Mouse (Mus musculus) liver, embryonic 11.5 days (tissue): Measurements from ENCODE around the gene Sez6. TPM values are rescaled to one million over a fixed set of nuclear protein-coding genes. Genes with fewer than 3 reads are reported as not detected.

Experiments used
- ATAC-seq: fragments of 200-750 bp; cut with Nextera tagmentation; replicated peaks from 2 replicates; pipeline ENCODE4 v1.8.0; 2017; ENCODE audit warnings: moderate number of reproducible peaks, mild to moderate bottlenecking, moderate TSS enrichment, moderate library complexity; ENCODE audit not compliant: low FRiP score
- DNase-seq: peaks from one replicate; pipeline ENCODE4 v3.0.0-alpha.2; 2017; ENCODE audit warnings: low spot score
- H3K27ac ChIP-seq: fragments of 300-500 bp; sonication (generic); 2 replicates; pipeline ENCODE4 v1.5.1; 2014; ENCODE audit warnings: mild to moderate bottlenecking, low read depth, low read length, control low read depth
- H3K27me3 ChIP-seq: fragments of 300-500 bp; sonication (generic); replicated peaks from 2 replicates; pipeline ENCODE4 v1.6.1; 2014; ENCODE audit warnings: low read length, mixed read lengths; ENCODE audit not compliant: control insufficient read depth, insufficient read depth
- H3K36me3 ChIP-seq: fragments of 300-500 bp; sonication (generic); 2 replicates; pipeline ENCODE4 v1.6.1; 2014; ENCODE audit warnings: mild to moderate bottlenecking, low read length, moderate library complexity, mixed read lengths; ENCODE audit not compliant: control insufficient read depth, insufficient read depth
- H3K4me1 ChIP-seq: fragments of 300-500 bp; sonication (generic); replicated peaks from 2 replicates; pipeline ENCODE4 v1.6.1; 2014; ENCODE audit warnings: low read length, mixed read lengths; ENCODE audit not compliant: control insufficient read depth, insufficient read depth
- H3K4me2 ChIP-seq: fragments of 300-500 bp; sonication (generic); 2 replicates; pipeline ENCODE4 v1.6.1; 2014; ENCODE audit warnings: mild to moderate bottlenecking, control low read depth, moderate library complexity
- H3K4me3 ChIP-seq: fragments of 300-500 bp; sonication (generic); 2 replicates; pipeline ENCODE4 v1.5.1; 2014; ENCODE audit warnings: low read depth, low read length, control low read depth
- H3K9ac ChIP-seq: fragments of 300-500 bp; sonication (generic); 2 replicates; pipeline ENCODE4 v1.6.1; 2014; ENCODE audit warnings: low read depth, low read length, control low read depth
- H3K9me3 ChIP-seq: fragments of 300-500 bp; sonication (generic); 2 replicates; pipeline ENCODE4 v1.6.1; 2016; ENCODE audit warnings: low read length, inconsistent platforms, mixed read lengths; ENCODE audit not compliant: control insufficient read depth
- WGBS: fragments of 180-500 bp; shearing (Covaris S2); extraction: QIAGEN DNeasy Blood & Tissue Kit; methylation state at CpG from one replicate; pipeline ENCODE4 v1.1.7; 2014; 5-methylcytosine and 5-hydroxymethylcytosine counted together
- polyA plus RNA-seq: library from polyadenylated mRNA; unstranded; fragments of >200 nt; fragmentation: Nextera tagmentation; extraction: Ambion mirVana; gene quantifications from 2 replicates; pipeline ENCODE4 v1.2.1, GENCODE M21; 2014

The Sez6 gene
- polyA plus RNA-seq, 1 experiment from 2014 or later: 0.36 TPM

DNA sequence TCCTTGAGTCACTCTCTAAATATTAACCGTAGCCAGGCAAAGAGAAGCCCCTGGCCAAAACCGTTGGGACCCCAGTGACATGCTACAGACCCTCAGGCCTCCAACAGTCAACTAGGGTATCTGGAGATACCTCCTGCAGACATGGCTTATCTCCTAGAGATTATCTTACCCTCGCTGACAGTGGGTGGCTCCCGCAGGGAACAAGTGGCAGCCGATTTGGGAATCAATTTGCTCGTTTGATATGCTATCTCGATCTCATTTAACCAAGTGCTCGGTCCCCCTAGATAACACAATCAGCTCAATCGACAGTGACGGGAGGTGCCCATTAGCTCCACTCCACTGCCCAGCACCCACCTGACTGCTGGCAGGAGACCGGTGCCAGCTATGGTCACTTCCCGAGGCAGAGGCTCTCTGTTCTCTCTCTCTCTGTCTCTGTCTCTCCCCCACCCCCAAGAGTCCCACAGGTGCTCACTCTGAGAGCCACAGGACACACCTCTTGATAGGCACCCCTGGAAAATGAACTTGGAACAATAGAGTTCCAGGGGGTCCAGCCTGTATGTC, 19.6 kb downstream of the Sez6 start:
- Histone ChIP-seq H3K9ac (no peak overlapping the region), H3K4me3 (no peak overlapping the region), H3K4me1 (no peaks in the 10 kb centered on the region), H3K4me2 (no peak overlapping the region), H3K27me3 (peaks cover 67% of the 10 kb centered on the region), H3K27ac (no peak overlapping the region), H3K36me3 (no peaks in the 10 kb centered on the region), H3K9me3 (no peaks in the 10 kb centered on the region)
- ATAC-seq (no peak), DNase-seq (no peak)
- WGBS: 15% methylated on average over 12 of the region's 12 CpGs

DNA sequence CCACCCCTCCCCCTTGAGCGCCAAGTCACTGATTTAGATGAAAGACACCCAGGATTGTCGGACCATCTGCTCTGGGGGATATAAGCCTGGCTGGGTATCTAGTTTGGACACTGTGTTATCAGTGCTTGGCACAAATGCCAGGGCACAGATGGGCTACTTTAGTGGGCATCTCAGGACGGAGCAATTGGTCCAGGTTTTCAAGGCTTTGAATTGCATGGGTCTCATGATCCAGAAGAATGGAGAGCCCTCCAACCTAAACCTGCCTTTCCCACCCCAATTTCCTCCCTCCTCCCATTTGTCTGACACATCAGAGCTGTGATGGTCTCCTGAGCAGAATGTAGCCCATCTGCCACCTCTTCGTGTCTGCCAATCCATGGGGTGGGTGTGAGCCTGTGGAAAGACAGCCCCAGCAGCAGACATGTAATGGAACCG, 20.2 kb downstream of the Sez6 start:
- Histone ChIP-seq H3K4me1 (no peaks in the 10 kb centered on the region), H3K27me3 (peaks cover 67% of the 10 kb centered on the region), H3K36me3 (no peaks in the 10 kb centered on the region), H3K27ac (no peak overlapping the region), H3K4me3 (no peak overlapping the region), H3K9ac (no peak overlapping the region), H3K9me3 (no peaks in the 10 kb centered on the region), H3K4me2 (no peak overlapping the region)
- DNase-seq (no peak), ATAC-seq (no peak)
- 47% methylated on average over 5 of the region's 5 CpGs for WGBS

DNA sequence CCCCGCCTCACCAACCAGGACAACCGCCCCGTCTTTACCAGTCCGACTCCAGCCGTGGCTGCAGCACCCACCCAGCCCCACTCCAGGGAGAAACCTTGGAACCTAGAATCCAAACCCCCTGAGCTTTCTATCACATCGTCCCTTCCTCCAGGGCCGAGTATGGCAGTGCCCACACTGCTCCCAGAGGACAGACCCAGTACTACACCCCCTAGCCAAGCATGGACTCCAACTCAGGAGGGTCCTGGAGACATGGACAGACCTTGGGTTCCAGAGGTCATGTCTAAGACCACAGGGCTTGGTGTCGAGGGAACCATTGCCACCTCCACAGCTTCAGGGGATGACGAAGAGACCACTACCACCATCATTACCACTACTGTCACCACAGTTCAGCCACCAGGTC, 23.1 kb downstream of the Sez6 start:
- Histone ChIP-seq H3K4me1 (no peaks in the 10 kb centered on the region), H3K4me2 (no peak overlapping the region), H3K9ac (no peak overlapping the region), H3K4me3 (no peak overlapping the region), H3K27ac (no peak overlapping the region), H3K36me3 (no peaks in the 10 kb centered on the region), H3K9me3 (no peaks in the 10 kb centered on the region), H3K27me3 (peaks cover 43% of the 10 kb centered on the region)
- ATAC-seq (no peak), DNase-seq (no peak)
- 26% methylated on average over 9 of the region's 9 CpGs for WGBS

DNA sequence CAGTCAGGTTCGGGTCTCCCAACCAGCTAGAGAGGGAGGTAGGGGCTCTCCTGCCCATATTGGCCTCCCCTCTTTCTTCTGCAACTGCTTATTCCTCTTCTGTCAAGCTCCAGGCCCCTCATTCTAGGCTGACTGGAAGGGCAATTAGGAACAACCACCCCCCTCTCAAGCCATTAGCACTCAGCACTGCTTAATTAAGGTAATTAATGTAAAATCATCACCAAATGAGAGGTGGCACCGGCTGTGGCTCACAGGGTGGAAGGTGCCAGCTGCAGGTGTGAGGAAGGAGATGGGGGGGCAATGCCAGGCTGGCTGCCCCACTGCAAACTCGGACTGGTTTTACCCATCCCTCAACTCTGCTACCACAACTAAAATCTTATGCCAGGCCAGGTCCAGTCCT, 25.8 kb downstream of the Sez6 start:
- Histone ChIP-seq H3K4me3 (no peak overlapping the region), H3K27ac (no peak overlapping the region), H3K9ac (no peak overlapping the region), H3K4me2 (no peak overlapping the region), H3K9me3 (no peaks in the 10 kb centered on the region), H3K4me1 (no peaks in the 10 kb centered on the region), H3K36me3 (no peaks in the 10 kb centered on the region), H3K27me3 (peaks cover 42% of the 10 kb centered on the region)
- DNase-seq (no peak), ATAC-seq (no peak)
- WGBS: 43% methylated on average over 3 of the region's 3 CpGs

DNA sequence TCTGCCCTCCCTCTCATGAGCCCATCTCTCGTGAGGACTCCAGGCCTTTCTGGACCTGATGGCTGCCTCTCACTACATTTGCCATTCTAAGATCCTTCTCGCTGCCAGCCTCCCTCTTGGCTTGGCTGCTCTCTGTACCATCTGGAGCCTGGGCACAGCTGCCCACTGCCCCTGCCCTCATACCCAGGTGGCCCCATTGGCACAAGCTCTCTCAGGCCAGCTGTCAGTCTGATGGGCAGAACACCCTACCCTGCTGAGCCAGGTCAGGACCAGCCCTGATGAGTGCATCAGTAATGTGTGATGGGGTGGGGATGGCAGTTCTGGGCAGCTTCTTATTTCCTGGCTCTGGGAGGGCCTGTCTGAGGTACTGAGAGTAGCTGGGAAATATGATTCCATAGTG, 27.7 kb downstream of the Sez6 start:
- DNase-seq (no peak), ATAC-seq (no peak)
- 76% methylated on average over 2 of the region's 2 CpGs for WGBS
- H3K27ac ChIP-seq: no peak overlapping the region
- no peaks in the 10 kb centered on the region for H3K36me3 ChIP-seq
- no peaks in the 10 kb centered on the region for H3K4me1 ChIP-seq
- H3K4me2 ChIP-seq: no peak overlapping the region
- H3K27me3 ChIP-seq: peaks cover 29% of the 10 kb centered on the region
- H3K9me3 ChIP-seq: no peaks in the 10 kb centered on the region
- H3K9ac ChIP-seq: no peak overlapping the region
- no peak overlapping the region for H3K4me3 ChIP-seq

DNA sequence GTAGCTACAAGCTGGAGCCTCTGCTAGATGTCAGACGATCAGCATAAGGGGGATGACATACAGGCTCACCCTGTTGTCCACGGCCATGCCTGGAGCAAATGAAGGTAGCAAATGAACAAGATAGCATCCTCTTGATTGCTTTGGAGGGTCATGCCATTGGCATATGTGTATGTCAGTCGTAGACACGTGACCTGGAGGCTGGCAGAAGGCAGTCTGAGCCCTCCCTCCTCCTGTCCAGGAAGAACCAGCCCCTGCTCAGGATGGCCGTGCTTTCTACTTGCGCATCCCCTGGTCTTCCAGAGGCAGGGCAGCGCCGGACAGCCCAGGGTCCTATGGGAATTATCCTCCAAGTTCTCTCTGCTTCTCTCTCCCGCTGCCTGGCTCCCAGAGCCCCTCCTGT, 28.3 kb downstream of the Sez6 start:
- no peak overlapping the region for H3K9ac ChIP-seq
- no peaks in the 10 kb centered on the region for H3K4me1 ChIP-seq
- H3K36me3 ChIP-seq: no peaks in the 10 kb centered on the region
- peaks cover 28% of the 10 kb centered on the region for H3K27me3 ChIP-seq
- H3K4me2 ChIP-seq: no peak overlapping the region
- H3K9me3 ChIP-seq: no peaks in the 10 kb centered on the region
- H3K4me3 ChIP-seq: no peak overlapping the region
- no peak for ATAC-seq
- DNase-seq: no peak
- 62% methylated on average over 9 of the region's 9 CpGs for WGBS
- no peak overlapping the region for H3K27ac ChIP-seq

DNA sequence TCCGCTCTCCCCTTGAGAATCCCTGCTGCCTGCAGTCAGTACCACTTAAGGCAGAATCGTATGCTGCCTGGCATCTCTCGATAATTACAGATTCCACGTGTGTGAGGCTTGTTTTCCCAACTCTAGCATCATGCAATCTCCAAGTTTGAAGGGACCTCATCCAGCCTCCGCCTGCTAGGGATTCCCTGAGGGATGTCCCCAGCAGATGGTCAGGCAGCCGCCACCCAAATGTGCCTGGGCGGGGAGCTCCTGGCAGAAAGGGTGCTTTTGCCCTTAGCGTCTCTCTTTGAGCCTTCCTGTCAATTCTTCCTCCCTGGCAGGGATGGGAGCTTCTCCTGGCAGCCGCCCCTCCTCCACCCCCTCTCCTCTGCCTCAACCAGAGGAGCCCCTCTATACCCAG, 29.6 kb downstream of the Sez6 start:
- H3K27me3 ChIP-seq: peaks cover 25% of the 10 kb centered on the region

DNA sequence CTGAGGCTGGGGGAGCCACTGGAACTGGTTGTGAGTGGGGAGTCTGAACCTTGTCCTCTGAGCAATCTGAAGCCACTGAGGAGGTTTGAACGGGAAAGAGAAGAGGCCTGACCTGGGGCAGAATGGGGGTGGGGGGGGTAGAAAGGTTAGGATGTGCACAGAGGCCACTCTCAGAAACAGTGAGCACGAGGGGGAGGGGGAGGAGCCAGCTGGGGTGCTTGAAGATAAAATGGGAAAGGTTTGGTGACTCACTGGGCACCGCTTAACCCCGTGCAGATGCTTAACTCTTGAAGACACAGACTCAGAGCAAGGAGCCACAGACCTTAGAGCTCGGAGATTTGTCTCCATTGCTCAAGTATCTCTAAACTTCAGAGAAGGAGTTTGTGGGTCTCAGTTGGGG, 30.3 kb downstream of the Sez6 start:
- Histone ChIP-seq H3K36me3 (no peaks in the 10 kb centered on the region), H3K4me1 (no peaks in the 10 kb centered on the region), H3K9ac (no peak overlapping the region), H3K27ac (no peak overlapping the region), H3K4me3 (no peak overlapping the region), H3K4me2 (no peak overlapping the region), H3K9me3 (no peaks in the 10 kb centered on the region), H3K27me3 (peaks cover 25% of the 10 kb centered on the region)
- DNase-seq (no peak), ATAC-seq (no peak)
- WGBS: 45% methylated on average over 5 of the region's 5 CpGs

More for the DNA sequence above, 29.6 kb downstream of the Sez6 start:
- no peak overlapping the region for H3K4me3 ChIP-seq
- H3K27ac ChIP-seq: no peak overlapping the region
- no peaks in the 10 kb centered on the region for H3K9me3 ChIP-seq
- no peaks in the 10 kb centered on the region for H3K4me1 ChIP-seq
- DNase-seq (no peak), ATAC-seq (no peak)
- WGBS: 51% methylated on average over 9 of the region's 9 CpGs
- H3K4me2 ChIP-seq: no peak overlapping the region
- H3K36me3 ChIP-seq: no peaks in the 10 kb centered on the region
- H3K9ac ChIP-seq: no peak overlapping the region

DNA sequence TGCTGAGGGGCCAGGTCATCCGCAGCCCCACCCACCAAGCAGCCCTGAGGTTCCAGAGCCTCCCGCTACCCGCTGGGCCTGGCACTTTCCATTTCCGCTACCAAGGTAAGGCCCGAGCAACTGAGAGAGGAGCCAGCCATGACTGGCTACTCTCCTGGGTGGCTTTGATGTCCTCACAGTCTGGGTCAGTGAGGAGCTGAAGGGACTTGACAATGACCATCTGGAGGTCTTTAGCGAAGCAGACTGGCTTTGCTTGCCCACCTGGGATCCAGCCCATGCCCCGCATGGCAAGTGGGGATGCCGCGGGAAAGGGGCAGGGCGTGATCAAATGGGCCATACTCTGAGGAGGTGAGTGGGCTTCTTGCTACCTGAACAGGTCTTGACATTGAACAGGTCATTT, 32.3 kb downstream of the Sez6 start:
- H3K27me3 ChIP-seq: peaks cover 29% of the 10 kb centered on the region
- DNase-seq: no peak
- WGBS: 80% methylated on average over 10 of the region's 10 CpGs

More for the DNA sequence above, 32.3 kb downstream of the Sez6 start:
- no peak overlapping the region for H3K4me3 ChIP-seq
- H3K4me1 ChIP-seq: no peaks in the 10 kb centered on the region
- no peaks in the 10 kb centered on the region for H3K36me3 ChIP-seq
- H3K27ac ChIP-seq: no peak overlapping the region
- H3K4me2 ChIP-seq: no peak overlapping the region
- H3K9ac ChIP-seq: no peak overlapping the region
- ATAC-seq: no peak
- no peaks in the 10 kb centered on the region for H3K9me3 ChIP-seq
